Mouse (Mus musculus) midbrain, embryonic 16.5 days (tissue): ENCODE data around the gene Tec. TPM values are rescaled to one million over a fixed set of nuclear protein-coding genes. Genes with fewer than 3 reads are reported as not detected.

ENCODE experiments used
- ATAC-seq: fragments of 200-750 bp; cut with Nextera tagmentation; 2 replicates; pipeline ENCODE4 v1.8.0; 2017; ENCODE audit warnings: moderate TSS enrichment
- H3K27ac ChIP-seq: fragments of 300-500 bp; sonication (generic); 2 replicates; pipeline ENCODE4 v1.5.1; 2014; ENCODE audit warnings: mild to moderate bottlenecking, low read length, mixed read lengths
- H3K27me3 ChIP-seq: fragments of 300-500 bp; sonication (generic); 2 replicates; pipeline ENCODE4 v1.6.1; 2014; ENCODE audit warnings: low read depth, low read length, mixed read lengths; ENCODE audit not compliant: control insufficient read depth, insufficient read depth
- H3K36me3 ChIP-seq: fragments of 300-500 bp; sonication (generic); 2 replicates; pipeline ENCODE4 v1.6.1; 2014; ENCODE audit warnings: mild to moderate bottlenecking, low read length, moderate library complexity, mixed read lengths; ENCODE audit not compliant: control insufficient read depth, insufficient read depth
- H3K4me1 ChIP-seq: fragments of 300-500 bp; sonication (generic); 2 replicates; pipeline ENCODE4 v1.6.1; 2014; ENCODE audit warnings: mild to moderate bottlenecking, low read length, mixed read lengths; ENCODE audit not compliant: control insufficient read depth, insufficient read depth
- H3K4me2 ChIP-seq: fragments of 300-500 bp; sonication (generic); 2 replicates; pipeline ENCODE4 v1.6.1; 2014; ENCODE audit warnings: mild to moderate bottlenecking, low read length, mixed read lengths
- H3K4me3 ChIP-seq: fragments of 300-500 bp; sonication (generic); 2 replicates; pipeline ENCODE4 v1.5.1; 2014; ENCODE audit warnings: low read depth, mild to moderate bottlenecking, low read length, moderate library complexity, mixed read lengths
- H3K9ac ChIP-seq: fragments of 300-500 bp; sonication (generic); 2 replicates; pipeline ENCODE4 v1.6.1; 2014; ENCODE audit warnings: low read depth, low read length, mixed read lengths
- H3K9me3 ChIP-seq: fragments of 300-500 bp; sonication (generic); replicated peaks from 2 replicates; pipeline ENCODE4 v1.6.1; 2014; ENCODE audit warnings: mild to moderate bottlenecking, low read length, mixed read lengths; ENCODE audit not compliant: control insufficient read depth, poor library complexity, severe bottlenecking
- whole genome bisulfite sequencing: fragments of 180-500 bp; shearing (Covaris S2); extraction: QIAGEN DNeasy Blood & Tissue Kit; methylation state at CpG from one replicate; pipeline ENCODE4 v1.1.7; 2014; 5-methylcytosine and 5-hydroxymethylcytosine counted together
- polyA plus RNA-seq: library from polyadenylated mRNA; unstranded; fragments of >200 nt; fragmentation: Nextera tagmentation; extraction: Ambion mirVana; gene quantifications from 2 replicates; pipeline ENCODE4 v1.2.1, GENCODE M21; 2015

Gene Tec
- polyA plus RNA-seq, 1 experiment from 2014 or later: 5.4 TPM

GRCm38 (mm10) chr5:72860899-72861298 is 7.4 kb downstream of the Tec start:
- Histone ChIP-seq H3K9me3 (no peaks in the 10 kb centered on the region), H3K36me3 (no peaks in the 10 kb centered on the region), H3K4me3 (no peak overlapping the region), H3K27ac (no peak overlapping the region), H3K9ac (no peak overlapping the region), H3K4me1 (no peaks in the 10 kb centered on the region), H3K4me2 (no peak overlapping the region), H3K27me3 (no peaks in the 10 kb centered on the region; the same call in 1 of the 2 replicates)
- no peak for ATAC-seq
- 86% methylated on average over 8 of the region's 8 CpGs for WGBS

GRCm38 (mm10) chr5:72858306-72858705 is 10.0 kb downstream of the Tec start:
- no peak for ATAC-seq
- Histone ChIP-seq H3K4me2 (no peak overlapping the region), H3K4me3 (no peak overlapping the region), H3K27ac (no peak overlapping the region), H3K9me3 (no peaks in the 10 kb centered on the region), H3K9ac (no peak overlapping the region), H3K36me3 (no peaks in the 10 kb centered on the region), H3K27me3 (no peaks in the 10 kb centered on the region), H3K4me1 (0 out of 2 replicates have a peak, but pooled peaks cover 3% of the 10 kb centered on the region)
- WGBS: 97% methylated on average over 12 of the region's 12 CpGs

DNA sequence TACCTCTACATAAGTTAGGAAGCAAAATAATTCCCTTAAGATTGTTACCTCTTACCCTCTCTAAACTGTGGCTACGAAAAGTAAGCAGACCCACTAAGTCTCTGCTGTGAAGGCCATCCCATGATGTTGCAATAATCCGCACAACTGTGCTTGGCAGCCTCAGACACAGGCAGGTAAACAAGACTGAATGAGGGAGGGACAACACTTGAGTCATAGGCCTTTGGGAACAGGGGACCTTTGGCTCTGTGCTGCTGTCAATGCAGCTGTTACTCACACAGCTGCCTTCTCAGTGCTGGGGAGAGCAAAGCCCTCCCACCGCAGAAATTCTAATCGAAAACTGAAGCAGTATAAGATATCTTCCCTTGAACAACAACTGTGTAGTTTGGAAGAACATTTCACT is 10.5 kb downstream of the Tec start:
- Histone ChIP-seq H3K4me3 (no peak overlapping the region), H3K4me2 (no peak overlapping the region), H3K9ac (no peak overlapping the region), H3K4me1 (0 out of 2 replicates have a peak, but pooled peaks cover 3% of the 10 kb centered on the region), H3K27ac (no peak overlapping the region), H3K9me3 (no peaks in the 10 kb centered on the region), H3K27me3 (no peaks in the 10 kb centered on the region), H3K36me3 (no peaks in the 10 kb centered on the region)
- WGBS: 90% methylated on average over 4 of the region's 4 CpGs
- no peak for ATAC-seq

GRCm38 (mm10) chr5:72856255-72856878 is 11.9 kb downstream of the Tec start:
- Histone ChIP-seq H3K4me2 (no peak overlapping the region), H3K4me1 (0 out of 2 replicates have a peak, but pooled peaks cover 3% of the 10 kb centered on the region), H3K9ac (no peak overlapping the region), H3K9me3 (no peaks in the 10 kb centered on the region), H3K36me3 (no peaks in the 10 kb centered on the region), H3K27ac (no peak overlapping the region), H3K27me3 (no peaks in the 10 kb centered on the region), H3K4me3 (no peak overlapping the region)
- WGBS: 81% methylated on average over 8 of the region's 8 CpGs
- no peak for ATAC-seq

DNA sequence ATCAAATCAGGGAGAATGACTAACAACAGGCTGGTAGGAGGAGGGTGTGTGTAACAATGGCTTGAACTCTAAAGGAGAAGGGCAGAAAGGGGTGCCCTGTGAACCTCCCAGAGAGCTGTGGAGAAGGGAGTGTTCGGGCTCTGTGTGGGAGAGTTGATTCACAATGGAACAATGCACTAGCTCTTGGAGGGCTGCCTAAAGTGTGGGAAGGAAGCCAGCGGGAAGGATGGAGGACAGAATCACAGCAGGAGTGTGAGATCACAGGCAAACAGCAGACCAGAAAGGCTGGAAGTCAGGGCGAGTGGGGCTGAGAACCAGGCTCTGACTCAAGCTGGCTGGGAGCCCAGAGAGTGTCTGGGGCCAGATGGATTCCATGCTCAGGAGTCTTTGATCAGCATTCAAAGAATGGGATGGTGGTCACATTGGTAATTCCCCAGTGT is 12.6 kb downstream of the Tec start:
- H3K36me3 ChIP-seq: no peaks in the 10 kb centered on the region
- no peaks in the 10 kb centered on the region for H3K9me3 ChIP-seq
- 8% methylated on average over 3 of the region's 3 CpGs for WGBS
- no peak overlapping the region for H3K9ac ChIP-seq
- no peak overlapping the region for H3K4me2 ChIP-seq
- ATAC-seq: peak; percentile 87
- H3K27ac ChIP-seq: peak overlapping the region; percentile 24; the same call in 1 of the 2 replicates
- H3K4me3 ChIP-seq: no peak overlapping the region
- no peaks in the 10 kb centered on the region for H3K27me3 ChIP-seq
- H3K4me1 ChIP-seq: 0 out of 2 replicates have a peak, but pooled peaks cover 3% of the 10 kb centered on the region

GRCm38 (mm10) chr5:72854141-72854990 is 13.9 kb downstream of the Tec start:
- H3K9me3 ChIP-seq: no peaks in the 10 kb centered on the region
- no peak overlapping the region for H3K9ac ChIP-seq
- no peak overlapping the region for H3K4me3 ChIP-seq
- H3K27ac ChIP-seq: no peak overlapping the region
- H3K36me3 ChIP-seq: no peaks in the 10 kb centered on the region
- WGBS: 94% methylated on average over 6 of the region's 6 CpGs
- no peaks in the 10 kb centered on the region for H3K27me3 ChIP-seq
- ATAC-seq: no peak
- H3K4me1 ChIP-seq: 0 out of 2 replicates have a peak, but pooled peaks cover 3% of the 10 kb centered on the region
- no peak overlapping the region for H3K4me2 ChIP-seq

DNA sequence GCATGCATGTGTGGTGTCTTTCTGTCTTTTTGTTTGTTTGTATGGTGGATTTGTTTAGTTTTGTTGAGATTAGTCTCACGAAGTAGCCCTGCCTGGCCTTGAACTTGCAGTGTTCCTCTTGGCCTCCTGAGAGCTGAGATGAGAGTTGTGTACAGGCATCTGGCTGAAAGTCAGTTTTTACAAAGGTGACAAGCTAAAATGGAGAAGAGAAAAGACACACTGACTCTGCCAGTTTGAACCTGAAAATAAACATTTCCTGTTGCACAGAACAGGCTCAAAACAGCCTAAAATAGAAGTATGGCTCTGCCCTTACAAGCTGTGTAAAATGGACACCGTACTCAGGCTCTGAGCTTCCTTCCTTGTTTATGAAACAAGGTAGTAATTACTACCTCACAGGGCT is 14.9 kb downstream of the Tec start:
- H3K9me3 ChIP-seq: no peaks in the 10 kb centered on the region
- ATAC-seq: no peak
- 0 out of 2 replicates have a peak, but pooled peaks cover 3% of the 10 kb centered on the region for H3K4me1 ChIP-seq
- H3K27ac ChIP-seq: no peak overlapping the region
- H3K27me3 ChIP-seq: no peaks in the 10 kb centered on the region
- H3K36me3 ChIP-seq: no peaks in the 10 kb centered on the region
- 78% methylated on average over 2 of the region's 2 CpGs for WGBS
- H3K4me3 ChIP-seq: no peak overlapping the region
- H3K4me2 ChIP-seq: no peak overlapping the region
- no peak overlapping the region for H3K9ac ChIP-seq

DNA sequence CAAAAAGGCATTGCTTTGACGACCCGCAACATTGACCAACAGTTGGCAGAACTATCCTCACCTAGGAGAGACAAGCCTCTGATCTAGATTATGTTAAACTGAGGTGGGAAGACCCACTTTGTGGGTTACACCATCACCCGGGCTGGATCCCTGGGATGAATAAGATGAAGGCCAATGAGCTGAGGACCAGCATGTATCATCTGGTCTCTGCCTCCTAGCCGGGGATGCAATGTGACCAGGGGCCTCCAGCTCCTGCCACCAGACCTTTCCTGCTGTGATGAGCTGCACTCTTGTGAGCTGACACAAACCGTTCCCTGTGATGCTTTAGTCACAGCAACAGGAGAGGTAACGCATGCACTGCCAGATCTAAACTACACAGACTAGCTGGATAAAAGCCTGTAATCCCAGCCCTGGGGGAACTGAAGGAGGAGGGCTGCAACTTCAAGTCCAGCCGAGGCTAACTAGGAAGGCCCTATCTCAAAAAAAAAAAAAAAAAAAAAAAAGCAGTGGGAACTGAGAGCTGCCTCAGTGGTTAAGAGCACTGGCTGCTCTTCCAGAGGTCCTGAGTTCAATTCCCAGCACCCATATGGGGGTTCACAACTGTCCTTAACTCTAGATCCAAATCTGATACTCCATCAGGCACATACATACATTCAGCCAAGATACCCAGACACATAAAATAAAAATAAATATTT is 15.8 kb downstream of the Tec start:
- no peaks in the 10 kb centered on the region for H3K9me3 ChIP-seq
- H3K4me2 ChIP-seq: no peak overlapping the region
- H3K4me3 ChIP-seq: no peak overlapping the region
- ATAC-seq: no peak
- whole genome bisulfite sequencing: 73% methylated on average over 7 of the region's 7 CpGs
- no peak overlapping the region for H3K27ac ChIP-seq
- no peaks in the 10 kb centered on the region for H3K36me3 ChIP-seq
- no peak overlapping the region for H3K9ac ChIP-seq
- no peaks in the 10 kb centered on the region for H3K27me3 ChIP-seq
- 0 out of 2 replicates have a peak, but pooled peaks cover 3% of the 10 kb centered on the region for H3K4me1 ChIP-seq
